Mouse (Mus musculus) forebrain, embryonic 13.5 days (tissue): ENCODE data around the gene Cavin1. TPM values are rescaled to one million over a fixed set of nuclear protein-coding genes. Genes with fewer than 3 reads are reported as not detected.

Source experiments
- ATAC-seq: fragments of 200-750 bp; cut with Nextera tagmentation; 2 replicates; pipeline ENCODE4 v1.8.0; 2017
- H3K27ac ChIP-seq: fragments of 300-500 bp; sonication (generic); 2 replicates; pipeline ENCODE4 v1.5.1; 2015; ENCODE audit warnings: inconsistent platforms, mild to moderate bottlenecking, moderate library complexity
- H3K27me3 ChIP-seq: fragments of 300-500 bp; sonication (generic); 2 replicates; pipeline ENCODE4 v1.6.1; 2015; ENCODE audit warnings: mild to moderate bottlenecking, inconsistent platforms
- H3K36me3 ChIP-seq: fragments of 300-500 bp; sonication (generic); 2 replicates; pipeline ENCODE4 v1.6.1; 2015; ENCODE audit warnings: mild to moderate bottlenecking, inconsistent platforms; ENCODE audit not compliant: poor library complexity, severe bottlenecking
- H3K4me1 ChIP-seq: fragments of 300-500 bp; sonication (generic); 2 replicates; pipeline ENCODE4 v1.6.1; 2015; ENCODE audit warnings: inconsistent platforms
- H3K4me2 ChIP-seq: fragments of 300-500 bp; sonication (generic); 2 replicates; pipeline ENCODE4 v1.6.1; 2015; ENCODE audit warnings: inconsistent platforms, mild to moderate bottlenecking, moderate library complexity
- H3K4me3 ChIP-seq: fragments of 300-500 bp; sonication (generic); 2 replicates; pipeline ENCODE4 v1.5.1; 2015; ENCODE audit warnings: mild to moderate bottlenecking, inconsistent platforms
- H3K9ac ChIP-seq: fragments of 300-500 bp; sonication (generic); 2 replicates; pipeline ENCODE4 v1.6.1; 2015; ENCODE audit warnings: mild to moderate bottlenecking, inconsistent platforms
- H3K9me3 ChIP-seq: fragments of 300-500 bp; sonication (generic); replicated peaks from 2 replicates; pipeline ENCODE4 v1.6.1; 2016; ENCODE audit warnings: inconsistent platforms
- WGBS: fragments of 180-500 bp; shearing (Covaris S2); methylation state at CpG from one replicate; pipeline ENCODE4 v1.1.7; 2015; 5-methylcytosine and 5-hydroxymethylcytosine counted together
- polyA plus RNA-seq: library from polyadenylated mRNA; unstranded; fragments of >200 nt; fragmentation: Nextera tagmentation; extraction: Ambion mirVana; gene quantifications from 2 replicates; pipeline ENCODE4 v1.2.1, GENCODE M21; 2015

Gene Cavin1
- polyA plus RNA-seq, 1 experiment from 2014 or later = 23.4 TPM

- Histone ChIP-seq H3K27me3 (0 out of 2 replicates have a peak, but pooled peaks cover 3% of the 10 kb centered on the region), H3K4me3 (no peak overlapping the region), H3K36me3 (no peaks in the 10 kb centered on the region), H3K27ac (no peak overlapping the region), H3K9ac (no peak overlapping the region), H3K4me2 (no peak overlapping the region), H3K4me1 (peaks cover 23% of the 10 kb centered on the region), H3K9me3 (no peaks in the 10 kb centered on the region)
- WGBS = 93% methylated on average over 1 of the region's 1 CpGs
- no peak for ATAC-seq
Observed at GRCm38 (mm10) chr11:100942388-100942787, 28.3 kb downstream of the Cavin1 start.

- Histone ChIP-seq H3K27me3 (0 out of 2 replicates have a peak, but pooled peaks cover 3% of the 10 kb centered on the region), H3K9ac (peak within 1 kb of the TSS; percentile 84), H3K27ac (peak within 1 kb of the TSS; percentile 10; the same call in 1 of the 2 replicates), H3K4me2 (peak within 1 kb of the TSS; percentile 76), H3K9me3 (no peaks in the 10 kb centered on the region), H3K36me3 (no peaks in the 10 kb centered on the region), H3K4me3 (peak within 1 kb of the TSS; percentile 83), H3K4me1 (peaks cover 24% of the 10 kb centered on the region)
- 2% methylated on average over 29 of the region's 29 CpGs for WGBS
- ATAC-seq = peak; percentile 97
Observed at GRCm38 (mm10) chr11:100939512-100940151, 31.1 kb downstream of the Cavin1 start, which contains the start of gene Stat3. Stat3 (minus strand) TSS chr11:100939540.

- 0% methylated on average over 47 of the region's 48 CpGs for WGBS
- H3K4me2 ChIP-seq = peak overlapping the region; percentile 76
- H3K9ac ChIP-seq = peak overlapping the region; percentile 84
- H3K4me1 ChIP-seq = peaks cover 24% of the 10 kb centered on the region
- H3K9me3 ChIP-seq = no peaks in the 10 kb centered on the region
- peak overlapping the region; percentile 83 for H3K4me3 ChIP-seq
- no peaks in the 10 kb centered on the region for H3K36me3 ChIP-seq
- ATAC-seq = peak; percentile 3; the same call in 1 of the 2 replicates
- 0 out of 2 replicates have a peak, but pooled peaks cover 3% of the 10 kb centered on the region for H3K27me3 ChIP-seq
- peak overlapping the region; percentile 10; the same call in 1 of the 2 replicates for H3K27ac ChIP-seq
Observed at GRCm38 (mm10) chr11:100938711-100939511, 31.8 kb downstream of the Cavin1 start.

- Histone ChIP-seq H3K4me3 (peak overlapping the region; percentile 83), H3K4me2 (peak overlapping the region; percentile 76), H3K27me3 (0 out of 2 replicates have a peak, but pooled peaks cover 3% of the 10 kb centered on the region), H3K27ac (no peak overlapping the region), H3K4me1 (peaks cover 24% of the 10 kb centered on the region), H3K9ac (no peak overlapping the region), H3K9me3 (no peaks in the 10 kb centered on the region), H3K36me3 (no peaks in the 10 kb centered on the region)
- WGBS = 20% methylated on average over 5 of the region's 5 CpGs
- ATAC-seq = no peak
Observed at GRCm38 (mm10) chr11:100938112-100938511, 32.6 kb downstream of the Cavin1 start.

GRCm38 (mm10) chr11:100937295-100937694 lies 33.4 kb downstream of the Cavin1 start:
- no peak for ATAC-seq
- 87% methylated on average over 4 of the region's 4 CpGs for WGBS
- H3K36me3 ChIP-seq = no peaks in the 10 kb centered on the region
- no peak overlapping the region for H3K27ac ChIP-seq
- H3K4me2 ChIP-seq = no peak overlapping the region
- no peak overlapping the region for H3K9ac ChIP-seq
- peaks cover 24% of the 10 kb centered on the region for H3K4me1 ChIP-seq
- 0 out of 2 replicates have a peak, but pooled peaks cover 3% of the 10 kb centered on the region for H3K27me3 ChIP-seq
- H3K4me3 ChIP-seq = no peak overlapping the region
- H3K9me3 ChIP-seq = no peaks in the 10 kb centered on the region

GRCm38 (mm10) chr11:100935373-100936355 lies 35.0 kb downstream of the Cavin1 start:
- no peak overlapping the region for H3K4me3 ChIP-seq
- H3K4me1 ChIP-seq = peaks cover 35% of the 10 kb centered on the region
- H3K27ac ChIP-seq = no peak overlapping the region
- 85% methylated on average over 8 of the region's 8 CpGs for WGBS
- no peak overlapping the region for H3K4me2 ChIP-seq
- ATAC-seq = no peak
- no peaks in the 10 kb centered on the region for H3K27me3 ChIP-seq
- no peaks in the 10 kb centered on the region for H3K9me3 ChIP-seq
- no peak overlapping the region for H3K9ac ChIP-seq
- H3K36me3 ChIP-seq = no peaks in the 10 kb centered on the region

GRCm38 (mm10) chr11:100931254-100931921 lies 39.3 kb downstream of the Cavin1 start:
- Histone ChIP-seq H3K27ac (no peak overlapping the region), H3K4me2 (peak overlapping the region; percentile 2; the same call in 1 of the 2 replicates), H3K9ac (no peak overlapping the region), H3K4me3 (no peak overlapping the region), H3K27me3 (no peaks in the 10 kb centered on the region), H3K4me1 (peaks cover 12% of the 10 kb centered on the region), H3K36me3 (no peaks in the 10 kb centered on the region), H3K9me3 (no peaks in the 10 kb centered on the region)
- no peak for ATAC-seq
- 58% methylated on average over 12 of the region's 12 CpGs for WGBS

GRCm38 (mm10) chr11:100930611-100931010 lies 40.1 kb downstream of the Cavin1 start:
- H3K27me3 ChIP-seq = no peaks in the 10 kb centered on the region
- ATAC-seq = no peak
- no peaks in the 10 kb centered on the region for H3K9me3 ChIP-seq
- no peak overlapping the region for H3K9ac ChIP-seq
- no peaks in the 10 kb centered on the region for H3K36me3 ChIP-seq
- 78% methylated on average over 7 of the region's 7 CpGs for WGBS
- H3K4me3 ChIP-seq = no peak overlapping the region
- H3K27ac ChIP-seq = no peak overlapping the region
- peaks cover 12% of the 10 kb centered on the region for H3K4me1 ChIP-seq
- H3K4me2 ChIP-seq = no peak overlapping the region

- ATAC-seq = no peak
- H3K27ac ChIP-seq = no peak overlapping the region
Observed at GRCm38 (mm10) chr11:100927386-100927785, 43.3 kb downstream of the Cavin1 start.

GRCm38 (mm10) chr11:100924386-100924919 lies 46.2 kb downstream of the Cavin1 start:
- H3K27me3 ChIP-seq = no peaks in the 10 kb centered on the region
- no peaks in the 10 kb centered on the region for H3K9me3 ChIP-seq
- H3K27ac ChIP-seq = no peak overlapping the region
- H3K36me3 ChIP-seq = no peaks in the 10 kb centered on the region
- WGBS = 87% methylated on average over 1 of the region's 1 CpGs
- H3K4me1 ChIP-seq = no peaks in the 10 kb centered on the region
- ATAC-seq = no peak
- H3K4me2 ChIP-seq = no peak overlapping the region
- no peak overlapping the region for H3K9ac ChIP-seq
- H3K4me3 ChIP-seq = no peak overlapping the region

More at GRCm38 (mm10) chr11:100927386-100927785, 43.3 kb downstream of the Cavin1 start:
- H3K9ac ChIP-seq = no peak overlapping the region
- peaks cover 12% of the 10 kb centered on the region for H3K4me1 ChIP-seq
- no peak overlapping the region for H3K4me3 ChIP-seq
- no peaks in the 10 kb centered on the region for H3K27me3 ChIP-seq
- WGBS = 88% methylated on average over 3 of the region's 3 CpGs
- no peak overlapping the region for H3K4me2 ChIP-seq
- no peaks in the 10 kb centered on the region for H3K36me3 ChIP-seq
- no peaks in the 10 kb centered on the region for H3K9me3 ChIP-seq
